Mouse (Mus musculus) MEL-GATA-1-ER (cell line): ENCODE data around the gene C8g.

ENCODE experiments used
- DNase-seq: peaks from one replicate; pipeline ENCODE4 v3.0.0-alpha.2; 2012; ENCODE audit warnings: low read depth; ENCODE audit errors: extremely low read depth

C8g gene

GRCm38 (mm10) chr2:25500576-25501405 is 728 bp downstream of the C8g start, which contains the start of gene Fbxw5:
Gene Fbxw5, plus strand, starts transcription at chr2:25500750.
- peak; percentile 89 for DNase-seq

- no peak for DNase-seq
These were observed 1.4 kb downstream of the C8g start for GRCm38 (mm10) chr2:25500071-25500575.

- no peak for DNase-seq
These were observed 2.7 kb downstream of the C8g start for GRCm38 (mm10) chr2:25498622-25499478.

GRCm38 (mm10) chr2:25497846-25498575 is 3.5 kb downstream of the C8g start:
- peak; percentile 56 for DNase-seq

- DNase-seq = no peak
These were observed 5.1 kb downstream of the C8g start for GRCm38 (mm10) chr2:25496462-25496861.

DNA sequence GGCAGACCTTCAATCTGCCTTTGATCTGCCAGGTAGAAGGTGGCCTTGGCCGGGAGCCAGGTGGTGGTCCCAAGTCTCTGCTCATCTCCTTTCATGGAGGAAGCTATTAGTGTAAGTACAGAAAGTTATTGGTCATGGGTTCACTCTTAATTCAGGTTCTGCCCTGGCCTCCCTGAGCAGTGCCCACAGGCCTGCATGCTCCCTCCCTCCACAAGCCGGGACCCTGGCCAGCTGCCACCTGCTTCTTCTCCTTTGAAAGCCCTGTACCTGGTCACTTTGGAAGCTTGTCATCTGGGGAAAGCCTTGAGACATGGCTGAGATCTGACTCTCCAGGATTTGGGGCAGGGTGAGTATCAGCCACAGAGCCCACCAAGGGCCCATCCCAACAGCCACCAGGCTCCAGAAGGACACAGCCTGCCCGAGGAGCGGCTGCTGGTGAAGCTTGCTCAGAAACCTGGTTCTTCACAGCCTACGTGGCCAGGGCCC is 8.0 kb downstream of the C8g start, which contains the start of gene Lcn12:
Lcn12 (minus strand) TSS at position 436 of the 486 bp plus-strand sequence.
- DNase-seq = no peak

- DNase-seq = no peak
These were observed 8.5 kb downstream of the C8g start for GRCm38 (mm10) chr2:25492988-25493387.

- no peak for DNase-seq
These were observed 12.8 kb downstream of the C8g start for GRCm38 (mm10) chr2:25488671-25489068.

- DNase-seq = no peak
These were observed 13.4 kb downstream of the C8g start for GRCm38 (mm10) chr2:25487965-25488670.

DNA sequence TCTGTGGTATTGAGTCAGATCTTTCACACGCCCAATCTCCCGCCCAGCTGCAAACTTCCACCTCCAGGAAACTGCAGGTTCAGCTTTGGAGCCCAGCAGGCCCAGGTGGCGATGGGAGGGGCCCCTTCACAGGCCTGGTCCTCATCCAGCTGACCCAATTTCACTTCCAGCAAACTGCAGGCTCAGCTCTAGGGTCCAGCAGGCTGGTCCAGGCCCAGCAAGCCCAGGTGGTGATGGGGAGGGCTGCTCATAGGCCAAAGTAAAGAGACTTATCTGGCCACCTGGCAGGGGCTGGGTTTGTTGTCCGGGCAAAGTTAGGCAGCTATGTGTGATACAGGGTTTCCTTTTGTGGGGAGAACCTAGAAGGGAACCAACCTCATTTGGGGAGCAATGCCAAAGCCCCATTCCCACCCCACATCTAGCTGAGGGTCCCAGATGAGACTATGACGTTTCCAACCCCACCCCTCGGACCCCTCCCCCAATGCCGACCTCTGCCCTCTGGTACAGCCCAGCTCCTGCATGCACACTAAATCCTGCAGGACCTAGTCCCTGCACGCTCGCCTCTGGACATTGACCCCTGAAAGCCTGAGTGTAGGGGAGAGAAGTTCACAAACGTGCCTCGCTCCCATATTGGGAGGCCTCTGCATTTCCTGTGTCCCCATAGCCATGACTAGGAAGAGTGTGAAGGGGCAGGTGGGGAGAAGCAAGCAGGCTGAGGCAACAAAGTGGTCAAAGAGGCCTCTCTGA is 16.4 kb downstream of the C8g start:
- no peak for DNase-seq

- no peak for DNase-seq
These were observed 18.6 kb downstream of the C8g start for GRCm38 (mm10) chr2:25482969-25483368.

DNA sequence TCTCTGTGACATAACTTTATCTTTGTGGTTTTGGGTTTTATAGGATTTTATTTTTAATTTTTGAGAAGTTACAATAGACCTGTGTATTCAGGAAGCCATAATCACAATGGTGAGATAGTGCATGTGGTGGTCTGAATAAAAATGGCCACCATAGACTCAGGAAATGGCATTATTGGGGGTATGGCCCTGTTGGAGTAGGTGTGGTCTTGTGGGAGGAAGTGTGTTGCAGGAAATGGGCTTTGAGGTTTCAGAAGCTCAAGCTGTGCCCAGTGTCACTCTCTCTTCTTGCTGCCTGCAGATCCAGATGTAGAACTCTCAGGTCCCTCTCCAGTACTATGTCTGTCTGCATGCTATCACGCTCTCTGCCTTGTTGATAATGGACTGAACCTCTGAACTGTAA is 21.0 kb downstream of the C8g start:
- DNase-seq = no peak

DNA sequence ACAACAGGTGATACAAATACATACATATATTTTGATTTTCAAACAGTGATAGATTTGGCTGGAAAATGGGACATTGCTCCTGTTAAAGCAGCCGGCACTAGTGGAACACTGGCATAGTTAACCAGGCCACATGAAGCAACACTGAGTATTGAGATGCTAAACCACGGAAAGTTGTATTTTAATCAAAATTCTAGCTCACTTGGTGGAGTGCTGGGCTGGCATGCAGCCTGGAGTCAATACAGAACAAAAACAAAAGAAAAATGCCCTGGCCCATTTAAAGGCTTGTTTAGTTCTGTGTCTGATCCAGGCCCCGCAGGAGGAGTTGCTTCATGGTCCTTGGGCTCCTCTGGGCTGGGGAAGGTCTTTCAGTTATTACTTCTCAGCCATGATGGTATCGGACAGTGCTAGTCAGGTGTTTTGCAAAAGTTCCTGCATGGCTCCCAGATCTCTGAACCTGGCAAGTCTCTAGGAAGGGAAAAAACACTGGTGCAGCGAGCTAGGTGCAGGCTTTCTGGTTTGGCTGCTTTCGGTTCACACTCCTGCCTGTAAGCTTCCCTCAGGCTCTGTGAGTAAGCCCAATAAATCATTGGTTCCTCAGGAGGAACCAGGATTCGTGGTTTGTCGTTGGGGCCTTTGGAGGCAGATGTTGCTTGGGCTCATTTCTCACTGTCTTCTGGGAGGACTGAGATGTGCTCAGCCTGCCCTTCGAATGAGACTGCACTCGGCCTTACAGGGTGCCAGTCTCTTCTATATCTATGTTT is 21.8 kb downstream of the C8g start:
- no peak for DNase-seq

- no peak for DNase-seq
These were observed 23.4 kb downstream of the C8g start for GRCm38 (mm10) chr2:25477967-25478675.

DNA sequence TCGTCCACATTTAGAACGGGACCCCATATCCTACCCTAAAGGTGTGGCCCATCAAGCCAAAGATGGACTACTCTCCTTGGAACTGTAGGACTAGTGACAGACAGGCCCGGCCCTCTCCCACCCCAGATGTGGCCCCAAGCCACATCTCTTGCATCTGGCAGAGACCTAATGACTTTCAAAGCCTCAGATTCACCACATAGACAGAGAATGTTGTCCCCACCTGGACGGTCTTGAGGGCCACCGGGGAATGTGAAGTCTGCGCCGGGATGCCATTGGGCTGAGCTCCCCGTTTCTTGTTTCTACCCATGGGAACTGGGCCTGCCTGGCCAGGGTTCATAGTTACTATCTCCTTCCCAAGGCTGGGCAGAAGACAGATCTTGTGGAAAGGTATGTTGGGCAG is 24.0 kb downstream of the C8g start:
- no peak for DNase-seq

DNA sequence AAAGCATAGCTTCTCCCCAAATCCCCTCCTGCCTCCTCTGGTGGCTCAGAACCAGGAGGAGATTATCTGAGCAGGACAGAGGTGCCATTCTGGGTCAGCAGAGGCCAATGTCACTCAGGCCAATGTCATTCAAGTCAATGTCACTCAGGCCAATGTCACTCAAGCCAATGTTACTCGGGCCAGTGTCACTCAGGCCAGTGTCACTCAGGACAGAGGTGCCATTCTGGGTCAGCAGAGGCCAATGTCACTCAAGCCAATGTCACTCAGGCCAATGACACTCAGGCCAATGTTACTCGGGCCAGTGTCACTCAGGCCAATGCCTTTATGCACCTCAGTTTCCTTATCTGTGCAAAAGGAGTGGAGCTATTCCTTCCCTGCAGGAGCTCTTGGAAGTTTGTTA is 29.0 kb downstream of the C8g start:
- no peak for DNase-seq

GRCm38 (mm10) chr2:25469969-25470368 is 31.6 kb downstream of the C8g start, which contains the start of gene Ptgds:
Gene Ptgds, minus strand, starts transcription at chr2:25470046.
- DNase-seq = no peak
